Mouse (Mus musculus) lung, embryonic 16.5 days (tissue): ENCODE data around the gene Pbx3. TPM values are rescaled to one million over a fixed set of nuclear protein-coding genes. Genes with fewer than 3 reads are reported as not detected.

ENCODE experiments used
- ATAC-seq: fragments of 200-750 bp; cut with Nextera tagmentation; 2 replicates; pipeline ENCODE4 v1.8.0; 2017; ENCODE audit warnings: low read depth, mild to moderate bottlenecking, moderate library complexity
- H3K27ac ChIP-seq: fragments of 300-500 bp; sonication (generic); 2 replicates; pipeline ENCODE4 v1.5.1; 2014; ENCODE audit warnings: mild to moderate bottlenecking, control low read depth, low read length
- H3K27me3 ChIP-seq: fragments of 300-500 bp; sonication (generic); 2 replicates; pipeline ENCODE4 v1.6.1; 2014; ENCODE audit warnings: low read depth, low read length, mixed read lengths; ENCODE audit not compliant: control insufficient read depth, insufficient read depth
- H3K36me3 ChIP-seq: fragments of 300-500 bp; sonication (generic); 2 replicates; pipeline ENCODE4 v1.6.1; 2014; ENCODE audit warnings: low read length; ENCODE audit not compliant: control insufficient read depth, insufficient read depth
- H3K4me1 ChIP-seq: fragments of 300-500 bp; sonication (generic); replicated peaks from 2 replicates; pipeline ENCODE4 v1.6.1; 2014; ENCODE audit warnings: low read length, mixed read lengths; ENCODE audit not compliant: control insufficient read depth, insufficient read depth
- H3K4me2 ChIP-seq: fragments of 300-500 bp; sonication (generic); 2 replicates; pipeline ENCODE4 v1.6.1; 2014; ENCODE audit warnings: low read depth, low read length, control low read depth
- H3K4me3 ChIP-seq: fragments of 300-500 bp; sonication (generic); 2 replicates; pipeline ENCODE4 v1.5.1; 2014; ENCODE audit warnings: mild to moderate bottlenecking, low read length, control low read depth
- H3K9ac ChIP-seq: fragments of 300-500 bp; sonication (generic); 2 replicates; pipeline ENCODE4 v1.6.1; 2014; ENCODE audit warnings: low read length, control low read depth
- H3K9me3 ChIP-seq: fragments of 300-500 bp; sonication (generic); 2 replicates; pipeline ENCODE4 v1.6.1; 2016; ENCODE audit warnings: low read length; ENCODE audit not compliant: control insufficient read depth
- WGBS: fragments of 180-500 bp; shearing (Covaris S2); extraction: QIAGEN DNeasy Blood & Tissue Kit; methylation state at CpG from one replicate; pipeline ENCODE4 v1.1.7; 2014; 5-methylcytosine and 5-hydroxymethylcytosine counted together
- polyA plus RNA-seq: library from polyadenylated mRNA; unstranded; fragments of >200 nt; fragmentation: Nextera tagmentation; extraction: Ambion mirVana; gene quantifications from 2 replicates; pipeline ENCODE4 v1.2.1, GENCODE M21; 2015

Pbx3 gene
- polyA plus RNA-seq, 1 experiment from 2014 or later = 25.1 TPM

GRCm38 (mm10) chr2:34260653-34261076 is 112.3 kb downstream of the Pbx3 start:
- H3K27ac ChIP-seq = no peak overlapping the region
- no peak overlapping the region for H3K4me3 ChIP-seq
- H3K4me2 ChIP-seq = no peak overlapping the region
- no peak for ATAC-seq
- no peaks in the 10 kb centered on the region for H3K27me3 ChIP-seq
- no peaks in the 10 kb centered on the region for H3K9me3 ChIP-seq
- H3K9ac ChIP-seq = no peak overlapping the region
- H3K36me3 ChIP-seq = no peaks in the 10 kb centered on the region
- 58% methylated on average over 4 of the region's 4 CpGs for WGBS
- peaks cover 26% of the 10 kb centered on the region for H3K4me1 ChIP-seq

GRCm38 (mm10) chr2:34258256-34258655 is 114.7 kb downstream of the Pbx3 start:
- no peaks in the 10 kb centered on the region for H3K9me3 ChIP-seq
- H3K4me3 ChIP-seq = no peak overlapping the region
- H3K27me3 ChIP-seq = no peaks in the 10 kb centered on the region
- H3K27ac ChIP-seq = no peak overlapping the region
- WGBS = 56% methylated on average over 2 of the region's 2 CpGs
- no peaks in the 10 kb centered on the region for H3K36me3 ChIP-seq
- H3K4me2 ChIP-seq = no peak overlapping the region
- H3K4me1 ChIP-seq = peaks cover 41% of the 10 kb centered on the region
- no peak for ATAC-seq
- no peak overlapping the region for H3K9ac ChIP-seq

DNA sequence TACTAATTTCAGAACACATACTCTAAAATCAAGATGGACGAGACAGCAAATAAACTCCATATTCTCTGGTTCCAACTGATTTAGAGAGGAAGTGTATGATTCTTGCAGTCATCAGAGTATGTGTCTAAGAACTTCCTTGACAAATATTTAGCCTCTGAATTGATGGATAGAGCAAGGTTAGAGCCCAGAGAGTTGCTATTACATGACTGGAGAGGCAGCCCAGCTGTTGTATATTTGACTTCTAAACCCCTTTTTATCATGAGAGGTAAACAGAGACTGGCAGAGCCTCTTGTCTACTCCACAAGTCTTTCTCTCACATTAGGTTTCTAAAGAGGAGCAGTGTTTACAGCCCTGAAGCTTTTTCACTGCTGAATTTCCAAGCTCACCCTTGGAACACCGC is 115.3 kb downstream of the Pbx3 start:
- no peaks in the 10 kb centered on the region for H3K9me3 ChIP-seq
- ATAC-seq = peak; percentile 83
- H3K4me1 ChIP-seq = peaks cover 48% of the 10 kb centered on the region
- H3K27me3 ChIP-seq = no peaks in the 10 kb centered on the region
- H3K36me3 ChIP-seq = no peaks in the 10 kb centered on the region
- H3K27ac ChIP-seq = no peak overlapping the region
- H3K9ac ChIP-seq = no peak overlapping the region
- WGBS = 16% methylated on average over 2 of the region's 2 CpGs
- H3K4me3 ChIP-seq = no peak overlapping the region
- no peak overlapping the region for H3K4me2 ChIP-seq

DNA sequence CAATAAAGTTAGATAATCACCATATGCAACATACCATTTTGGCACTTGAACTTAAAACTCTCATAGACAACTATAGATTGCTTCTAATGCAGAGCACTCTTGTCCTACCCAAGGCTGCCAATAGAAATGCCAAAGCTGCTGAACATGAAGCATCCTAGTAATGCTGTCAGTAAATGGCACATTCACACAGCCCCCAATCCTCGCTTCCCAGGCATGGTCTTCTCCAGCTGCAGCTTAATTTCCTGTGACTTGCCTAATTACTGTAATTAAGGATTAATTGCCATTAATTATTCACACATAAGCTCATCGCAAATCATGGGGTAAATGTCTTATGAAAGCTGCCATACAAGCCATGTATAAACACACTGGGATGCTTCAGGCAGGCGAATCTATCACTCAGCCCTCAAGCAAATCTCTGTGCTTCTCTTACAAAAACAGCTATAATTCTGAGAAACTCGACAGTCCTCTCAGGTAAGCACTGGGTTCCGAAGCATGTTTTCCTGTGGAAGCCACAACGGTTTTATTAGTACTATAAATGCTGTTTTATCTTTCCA is 116.9 kb downstream of the Pbx3 start:
- no peak for ATAC-seq

GRCm38 (mm10) chr2:34253627-34254026 is 119.3 kb downstream of the Pbx3 start:
- ATAC-seq = peak; percentile 62
- H3K9ac ChIP-seq = no peak overlapping the region
- no peak overlapping the region for H3K4me2 ChIP-seq
- no peaks in the 10 kb centered on the region for H3K9me3 ChIP-seq
- peak overlapping the region; percentile 61 for H3K27ac ChIP-seq
- peaks cover 61% of the 10 kb centered on the region for H3K4me1 ChIP-seq
- no peak overlapping the region for H3K4me3 ChIP-seq
- H3K36me3 ChIP-seq = no peaks in the 10 kb centered on the region
- WGBS = 2% methylated on average over 1 of the region's 1 CpGs
- no peaks in the 10 kb centered on the region for H3K27me3 ChIP-seq

More for the DNA sequence above, 116.9 kb downstream of the Pbx3 start:
- Histone ChIP-seq H3K9ac (no peak overlapping the region), H3K4me3 (no peak overlapping the region), H3K4me1 (peaks cover 56% of the 10 kb centered on the region), H3K4me2 (no peak overlapping the region), H3K27ac (no peak overlapping the region), H3K9me3 (no peaks in the 10 kb centered on the region), H3K27me3 (no peaks in the 10 kb centered on the region), H3K36me3 (no peaks in the 10 kb centered on the region)
- 67% methylated on average over 6 of the region's 6 CpGs for WGBS

DNA sequence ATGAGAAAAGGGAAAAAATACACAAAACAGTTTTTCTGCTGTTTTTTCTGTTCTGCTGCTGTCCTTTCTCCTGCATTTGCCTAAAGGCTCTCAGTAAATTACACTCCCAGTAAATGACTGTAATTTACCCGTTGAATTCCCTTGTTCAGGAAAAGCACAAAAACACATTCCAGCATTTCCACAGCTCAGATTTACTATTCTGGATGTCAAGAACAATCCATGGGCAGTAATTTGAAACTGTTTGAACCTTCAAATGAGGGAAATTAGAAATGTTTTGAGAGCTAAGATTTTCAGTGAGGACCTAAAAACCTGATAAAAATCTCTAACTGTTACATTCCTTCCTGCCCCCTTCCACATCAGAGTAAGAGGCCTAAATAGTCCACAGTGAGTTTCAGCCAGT is 119.8 kb downstream of the Pbx3 start:
- H3K36me3 ChIP-seq = no peaks in the 10 kb centered on the region
- H3K9ac ChIP-seq = no peak overlapping the region
- no peak overlapping the region for H3K4me3 ChIP-seq
- no peaks in the 10 kb centered on the region for H3K9me3 ChIP-seq
- H3K27ac ChIP-seq = peak overlapping the region; percentile 61
- H3K4me2 ChIP-seq = no peak overlapping the region
- no peaks in the 10 kb centered on the region for H3K27me3 ChIP-seq
- WGBS = 2% methylated on average over 1 of the region's 1 CpGs
- H3K4me1 ChIP-seq = peaks cover 58% of the 10 kb centered on the region
- no peak for ATAC-seq

GRCm38 (mm10) chr2:34252286-34252685 is 120.7 kb downstream of the Pbx3 start:
- Histone ChIP-seq H3K4me1 (peaks cover 53% of the 10 kb centered on the region), H3K27ac (no peak overlapping the region), H3K4me2 (no peak overlapping the region), H3K9ac (no peak overlapping the region), H3K9me3 (no peaks in the 10 kb centered on the region), H3K4me3 (no peak overlapping the region), H3K36me3 (no peaks in the 10 kb centered on the region), H3K27me3 (no peaks in the 10 kb centered on the region)
- ATAC-seq = peak; percentile 18; the same call in 1 of the 2 replicates
- 29% methylated on average over 3 of the region's 3 CpGs for WGBS

DNA sequence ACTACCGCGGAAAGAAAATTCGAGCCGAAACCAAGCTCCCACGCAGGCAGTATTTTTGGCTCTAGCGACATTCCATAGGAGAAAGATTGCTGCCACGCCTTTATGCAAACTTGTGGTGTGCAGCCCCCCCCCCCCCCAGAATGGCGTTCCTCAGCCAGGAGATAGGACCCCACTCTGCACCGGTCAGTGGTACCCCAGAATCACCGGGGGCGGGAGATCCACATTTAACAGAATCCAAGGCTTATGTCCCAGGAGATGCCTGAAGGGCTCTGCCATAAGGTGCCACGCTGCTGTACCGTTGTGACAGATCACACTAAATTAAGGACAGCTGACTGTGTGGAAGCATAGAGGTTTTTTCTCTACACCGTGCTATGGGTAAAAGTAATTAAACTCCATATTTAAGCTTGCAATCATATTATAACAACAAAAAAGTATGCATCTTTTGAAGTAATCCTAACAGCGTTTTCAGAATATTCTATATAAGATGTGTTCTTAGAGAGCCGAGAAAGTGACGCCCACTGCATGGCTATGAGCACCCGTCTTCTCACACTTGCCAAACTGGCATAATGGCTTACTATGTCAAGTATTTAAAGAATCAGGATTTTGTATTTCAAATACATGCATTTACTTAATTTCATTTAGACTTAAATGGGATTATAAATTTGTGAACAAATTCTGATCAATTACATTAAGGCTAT is 122.8 kb downstream of the Pbx3 start:
- no peaks in the 10 kb centered on the region for H3K9me3 ChIP-seq
- 6% methylated on average over 18 of the region's 18 CpGs for WGBS

GRCm38 (mm10) chr2:34249141-34249960 is 123.6 kb downstream of the Pbx3 start:
- Histone ChIP-seq H3K4me1 (peaks cover 33% of the 10 kb centered on the region), H3K4me2 (peak overlapping the region; percentile 80), H3K27me3 (no peaks in the 10 kb centered on the region), H3K36me3 (no peaks in the 10 kb centered on the region), H3K9ac (peak overlapping the region; percentile 71), H3K4me3 (peak overlapping the region; percentile 58), H3K9me3 (no peaks in the 10 kb centered on the region), H3K27ac (peak overlapping the region; percentile 86)
- peak; percentile 80 for ATAC-seq
- WGBS = under 1% methylated on average over 15 of the region's 15 CpGs

More for the DNA sequence above, 122.8 kb downstream of the Pbx3 start:
- H3K4me3 ChIP-seq = peak overlapping the region; percentile 58
- no peaks in the 10 kb centered on the region for H3K27me3 ChIP-seq
- H3K4me1 ChIP-seq = peaks cover 38% of the 10 kb centered on the region
- H3K27ac ChIP-seq = peak overlapping the region; percentile 86
- no peaks in the 10 kb centered on the region for H3K36me3 ChIP-seq
- H3K9ac ChIP-seq = peak overlapping the region; percentile 71
- peak overlapping the region; percentile 80 for H3K4me2 ChIP-seq
- ATAC-seq = peak; percentile 18; the same call in 1 of the 2 replicates
